Mouse (Mus musculus) MEL (cell line): Measurements from ENCODE around the gene Bdnf. TPM values are rescaled to one million over a fixed set of nuclear protein-coding genes. Genes with fewer than 3 reads are reported as not detected.

ENCODE experiments used
- DNase-seq: peaks from one replicate; pipeline ENCODE4 v3.0.0; 2011; ENCODE audit warnings: low read depth, low spot score
- H3K27ac ChIP-seq: 2 replicates; pipeline ENCODE4 v1.5.1; 2012; ENCODE audit warnings: low read depth, mild to moderate bottlenecking, control low read depth, low read length, moderate library complexity; ENCODE audit not compliant: control insufficient read depth
- H3K27me3 ChIP-seq, 2 experiments: fragments of 150-350 bp in 1 of 2; sonication (generic) in 1 of 2; 2 replicates each; pipeline ENCODE4 v1.6.1; 2012; ENCODE audit warnings: low read length in 2 of 2, mild to moderate bottlenecking in 2 of 2, improper control_type of control experiment in 1 of 2, moderate library complexity in 1 of 2; ENCODE audit not compliant: insufficient read depth in 2 of 2, control insufficient read depth in 1 of 2
- H3K36me3 ChIP-seq, 2 experiments: 2 replicates each; pipeline ENCODE4 v1.6.1; 2012 to 2014; ENCODE audit warnings: low read length in 2 of 2, improper control_type of control experiment in 1 of 2, inconsistent platforms in 1 of 2, mild to moderate bottlenecking in 1 of 2; ENCODE audit not compliant: insufficient read depth in 2 of 2, control insufficient read depth in 1 of 2
- H3K4me1 ChIP-seq, 2 experiments: fragments of 150-350 bp in 1 of 2; sonication (generic) in 1 of 2; 2 replicates each; pipeline ENCODE4 v1.6.1; 2012; ENCODE audit warnings: low read length in 2 of 2, improper control_type of control experiment in 1 of 2, mild to moderate bottlenecking in 1 of 2; ENCODE audit not compliant: insufficient read depth in 2 of 2, control insufficient read depth in 1 of 2
- H3K4me3 ChIP-seq, 2 experiments: fragments of 150-350 bp in 1 of 2; sonication (generic) in 1 of 2; 2 replicates each; pipeline ENCODE4 v1.5.1; 2012; ENCODE audit warnings: low read depth in 2 of 2, low read length in 2 of 2, mild to moderate bottlenecking in 2 of 2, moderate library complexity in 2 of 2, control low read depth in 1 of 2, improper control_type of control experiment in 1 of 2; ENCODE audit not compliant: control insufficient read depth in 1 of 2, insufficient read depth in 1 of 2
- H3K79me2 ChIP-seq: 2 replicates; pipeline ENCODE4 v1.6.1; 2012; ENCODE audit warnings: mild to moderate bottlenecking, low read length, moderate library complexity; ENCODE audit not compliant: control insufficient read depth, poor library complexity, insufficient read depth
- H3K9ac ChIP-seq: 2 replicates; pipeline ENCODE4 v1.6.1; 2012; ENCODE audit warnings: low read depth, mild to moderate bottlenecking, control low read depth, low read length, moderate library complexity; ENCODE audit not compliant: control insufficient read depth, poor library complexity, severe bottlenecking
- H3K9me3 ChIP-seq: fragments of 150-350 bp; sonication (generic); replicated peaks from 2 replicates; pipeline ENCODE4 v1.6.1; 2012; ENCODE audit warnings: mild to moderate bottlenecking, low read length, improper control_type of control experiment, moderate library complexity; ENCODE audit not compliant: insufficient read depth
- BHLHE40 ChIP-seq: IDR thresholded peaks from 2 replicates; pipeline ENCODE4 v1.6.1; 2012; ENCODE audit warnings: low read depth, mild to moderate bottlenecking, inconsistent platforms, low read length, improper control_type of control experiment, borderline replicate concordance
- CHD1 ChIP-seq: IDR thresholded peaks from 2 replicates; pipeline ENCODE4 v1.6.1; 2012; ENCODE audit warnings: low read depth, mild to moderate bottlenecking, inconsistent platforms, low read length, improper control_type of control experiment
- CHD2 ChIP-seq: IDR thresholded peaks from 2 replicates; pipeline ENCODE4 v1.6.1; 2011; ENCODE audit warnings: low read length, improper control_type of control experiment
- E2F4 ChIP-seq: IDR thresholded peaks from 2 replicates; pipeline ENCODE4 v1.6.1; 2011; ENCODE audit warnings: low read depth, low read length, improper control_type of control experiment, borderline replicate concordance
- ELF1 ChIP-seq: IDR thresholded peaks from 2 replicates; pipeline ENCODE4 v1.6.1; 2014; ENCODE audit warnings: low read depth, mild to moderate bottlenecking, inconsistent platforms, low read length, improper control_type of control experiment, moderate library complexity
- EP300 ChIP-seq, 2 experiments: IDR thresholded peaks; 2 replicates each; pipeline ENCODE4 v1.6.1; 2011; ENCODE audit warnings: improper control_type of control experiment in 2 of 2, low read length in 2 of 2, low read depth in 1 of 2, mild to moderate bottlenecking in 1 of 2
- ETS1 ChIP-seq: IDR thresholded peaks from 2 replicates; pipeline ENCODE4 v1.6.1; 2012; ENCODE audit warnings: low read depth, mild to moderate bottlenecking, inconsistent platforms, low read length, improper control_type of control experiment, moderate library complexity
- HCFC1 ChIP-seq: IDR thresholded peaks from 2 replicates; pipeline ENCODE4 v1.6.1; 2012; ENCODE audit warnings: low read depth, mild to moderate bottlenecking, inconsistent platforms, low read length, improper control_type of control experiment, moderate library complexity
- MAFK ChIP-seq: IDR thresholded peaks from 2 replicates; pipeline ENCODE4 v1.6.1; 2011; ENCODE audit warnings: low read depth, mild to moderate bottlenecking, low read length, improper control_type of control experiment, borderline replicate concordance
- MAX ChIP-seq: IDR thresholded peaks from 2 replicates; pipeline ENCODE4 v1.6.1; 2011; ENCODE audit warnings: low read length, improper control_type of control experiment
- MEF2A ChIP-seq: IDR thresholded peaks from 2 replicates; pipeline ENCODE4 v1.6.1; 2014; ENCODE audit warnings: low read depth, mild to moderate bottlenecking, inconsistent platforms, low read length, improper control_type of control experiment; ENCODE audit not compliant: poor library complexity, insufficient replicate concordance, severe bottlenecking; ENCODE audit errors: extremely low read depth
- MXI1 ChIP-seq: IDR thresholded peaks from 2 replicates; pipeline ENCODE4 v1.6.1; 2011; ENCODE audit warnings: mild to moderate bottlenecking, low read depth, low read length, improper control_type of control experiment
- MYB ChIP-seq: IDR thresholded peaks from 2 replicates; pipeline ENCODE4 v1.6.1; 2011; ENCODE audit warnings: mild to moderate bottlenecking, low read depth, low read length, improper control_type of control experiment
- POLR2A ChIP-seq, 2 experiments: IDR thresholded peaks; 2 replicates each; pipeline ENCODE4 v1.6.1; 2011 to 2012; ENCODE audit warnings: low read length in 2 of 2, mild to moderate bottlenecking in 2 of 2, control low read depth in 1 of 2, improper control_type of control experiment in 1 of 2, low read depth in 1 of 2, moderate library complexity in 1 of 2; ENCODE audit not compliant: control insufficient read depth in 1 of 2, insufficient read depth in 1 of 2, poor library complexity in 1 of 2
- POLR2AphosphoS5 ChIP-seq: IDR thresholded peaks from 2 replicates; pipeline ENCODE4 v1.6.1; 2012; ENCODE audit warnings: low read depth, borderline replicate concordance, mild to moderate bottlenecking, inconsistent platforms, low read length, moderate library complexity, mixed read lengths
- RCOR1 ChIP-seq: IDR thresholded peaks from 2 replicates; pipeline ENCODE4 v1.6.1; 2012; ENCODE audit warnings: low read depth, mild to moderate bottlenecking, inconsistent platforms, low read length, improper control_type of control experiment
- SIN3A ChIP-seq: IDR thresholded peaks from 2 replicates; pipeline ENCODE4 v1.6.1; 2012; ENCODE audit warnings: low read length, improper control_type of control experiment, inconsistent platforms
- SMC3 ChIP-seq: IDR thresholded peaks from 2 replicates; pipeline ENCODE4 v1.6.1; 2011; ENCODE audit warnings: low read depth, low read length, improper control_type of control experiment
- TAL1 ChIP-seq: IDR thresholded peaks from 2 replicates; pipeline ENCODE4 v1.6.1; 2012; ENCODE audit warnings: mild to moderate bottlenecking, inconsistent platforms, low read length, moderate library complexity, mixed read lengths
- TBP ChIP-seq: IDR thresholded peaks from 2 replicates; pipeline ENCODE4 v1.8.0; 2011; ENCODE audit warnings: low read depth, low read length, improper control_type of control experiment
- TCF12 ChIP-seq: IDR thresholded peaks from 2 replicates; pipeline ENCODE4 v1.6.1; 2014; ENCODE audit warnings: low read depth, mild to moderate bottlenecking, inconsistent platforms, low read length, improper control_type of control experiment, moderate library complexity
- UBTF ChIP-seq: IDR thresholded peaks from 2 replicates; pipeline ENCODE4 v1.6.1; 2012; ENCODE audit warnings: low read depth, mild to moderate bottlenecking, inconsistent platforms, low read length, improper control_type of control experiment, moderate library complexity, borderline replicate concordance; ENCODE audit not compliant: insufficient read depth
- USF1 ChIP-seq: IDR thresholded peaks from 2 replicates; pipeline ENCODE4 v1.6.1; 2014; ENCODE audit warnings: low read depth, mild to moderate bottlenecking, inconsistent platforms, low read length, improper control_type of control experiment, moderate library complexity
- USF2 ChIP-seq, 2 experiments: IDR thresholded peaks; 2 replicates each; pipeline ENCODE4 v1.6.1; 2011 to 2012; ENCODE audit warnings: improper control_type of control experiment in 2 of 2, low read length in 2 of 2, borderline replicate concordance in 1 of 2, inconsistent platforms in 1 of 2, low read depth in 1 of 2, mild to moderate bottlenecking in 1 of 2; ENCODE audit not compliant: insufficient read depth in 1 of 2
- ZC3H11A ChIP-seq: IDR thresholded peaks from 2 replicates; pipeline ENCODE4 v1.6.1; 2012; ENCODE audit warnings: low read depth, mild to moderate bottlenecking, inconsistent platforms, low read length, improper control_type of control experiment
- ZKSCAN1 ChIP-seq: IDR thresholded peaks from 2 replicates; pipeline ENCODE4 v1.6.1; 2012; ENCODE audit warnings: low read depth, mild to moderate bottlenecking, inconsistent platforms, low read length, improper control_type of control experiment, moderate library complexity
- ZMIZ1 ChIP-seq: IDR thresholded peaks from 2 replicates; pipeline ENCODE4 v1.6.1; 2012; ENCODE audit warnings: low read depth, mild to moderate bottlenecking, inconsistent platforms, low read length, improper control_type of control experiment, moderate library complexity
- polyA plus RNA-seq, 2 experiments: library from polyadenylated mRNA; stranded (reverse) in 1 of 2; unstranded in 1 of 2; fragments of >175 nt in 1 of 2; fragments of >200 nt in 1 of 2; gene quantifications; 2 replicates each; pipeline versions ENCODE4 v1.2.1 to v1.2.4; 2012; ENCODE audit warnings: low replicate concordance in 2 of 2, low read depth in 1 of 2; ENCODE audit not compliant: insufficient read length in 2 of 2, insufficient read depth in 1 of 2, missing spikeins in 1 of 2
- total RNA-seq: library from RNA; depleted of rRNA; stranded (reverse); fragments of 300-350 nt; gene quantifications from 2 replicates; pipeline ENCODE4 v1.2.3, GENCODE M21; 2012

Gene Bdnf
- total and polyA plus RNA-seq, 3 experiments, result not detected

DNA sequence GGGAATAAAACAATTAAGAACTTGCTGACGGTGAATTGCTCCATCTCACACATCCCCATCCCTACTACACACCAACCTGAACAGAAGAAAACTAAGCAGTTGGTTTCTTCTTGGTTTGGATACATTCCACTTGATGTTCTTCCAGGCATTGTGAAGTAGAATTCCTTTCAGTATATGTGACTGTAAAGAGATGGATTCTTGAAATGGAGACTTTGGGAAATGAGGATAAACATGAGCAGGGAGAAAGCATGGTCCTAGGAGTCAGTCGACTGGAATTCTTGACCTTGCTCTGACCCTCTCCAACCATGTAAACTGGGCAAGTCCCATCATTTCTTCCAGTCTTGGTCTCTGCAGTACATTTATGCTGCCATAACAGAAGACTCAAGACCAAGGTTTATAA is 63.8 kb downstream of the Bdnf start:
- no peak overlapping the region for H3K9ac ChIP-seq
- no peak overlapping the region for H3K27ac ChIP-seq
- no peaks in the 10 kb centered on the region for H3K4me1 ChIP-seq
- no peaks in the 10 kb centered on the region for H3K9me3 ChIP-seq
- no peak for DNase-seq
- H3K36me3 ChIP-seq, result no peaks in the 10 kb centered on the region
- no peak overlapping the region for H3K4me3 ChIP-seq
- no peaks in the 10 kb centered on the region for H3K27me3 ChIP-seq
- TF ChIP-seq ETS1, result no peak
- TF ChIP-seq TAL1, result no peak
- TF ChIP-seq POLR2AphosphoS5, result no peak
- no peak for TF ChIP-seq TBP
- no peak for TF ChIP-seq MEF2A
- TF ChIP-seq TCF12, result no peak
- no peak for TF ChIP-seq MAFK
- TF ChIP-seq USF1, result no peak
- no peak for TF ChIP-seq MXI1
- TF ChIP-seq SIN3A, result no peak
- TF ChIP-seq SMC3, result no peak
- TF ChIP-seq E2F4, result no peak
- no peak for TF ChIP-seq UBTF
- TF ChIP-seq BHLHE40, result no peak
- TF ChIP-seq ELF1, result no peak
- no peak for TF ChIP-seq MYB
- no peak for TF ChIP-seq EP300 (IDR thresholded peaks at IDR 0.05; ENCODE audit: low read depth in 1 of 2, low read length in 2 of 2)
- no peak for TF ChIP-seq CHD2
- no peak for TF ChIP-seq ZKSCAN1
- TF ChIP-seq USF2 (IDR thresholded peaks at IDR 0.05; ENCODE audit: borderline replicate concordance in 1 of 2, insufficient read depth in 1 of 2, low read depth in 1 of 2, low read length in 2 of 2), result no peak
- no peaks in the 10 kb centered on the region for H3K79me2 ChIP-seq

- Histone ChIP-seq H3K4me3 (no peak overlapping the region), H3K9me3 (no peaks in the 10 kb centered on the region), H3K9ac (no peak overlapping the region), H3K27ac (no peak overlapping the region), H3K4me1 (no peaks in the 10 kb centered on the region), H3K27me3 (no peaks in the 10 kb centered on the region), H3K79me2 (no peaks in the 10 kb centered on the region), H3K36me3 (no peaks in the 10 kb centered on the region)
- DNase-seq, result no peak
- TF ChIP-seq ZC3H11A (no peak), UBTF (no peak), ZKSCAN1 (no peak), MAX (no peak), ZMIZ1 (no peak), TBP (no peak), RCOR1 (no peak), ELF1 (no peak), TAL1 (no peak), MYB (no peak), SIN3A (no peak), POLR2A (IDR thresholded peaks at IDR 0.05; ENCODE audit: control insufficient read depth in 1 of 2, insufficient read depth in 1 of 2, low read depth in 1 of 2, low read length in 2 of 2, poor library complexity in 1 of 2) (no peak), MXI1 (no peak), HCFC1 (no peak), USF2 (IDR thresholded peaks at IDR 0.05; ENCODE audit: borderline replicate concordance in 1 of 2, insufficient read depth in 1 of 2, low read depth in 1 of 2, low read length in 2 of 2) (no peak), TCF12 (no peak), CHD1 (no peak), MAFK (no peak), BHLHE40 (no peak)
Measured at GRCm38 (mm10) chr2:109743208-109743960, 68.9 kb downstream of the Bdnf start.
